Mouse (Mus musculus) kidney, embryonic 16.5 days (tissue): ENCODE data around the gene Hsf5. TPM values are rescaled to one million over a fixed set of nuclear protein-coding genes. Genes with fewer than 3 reads are reported as not detected.

Experiments used
- ATAC-seq: fragments of 200-750 bp; cut with Nextera tagmentation; 2 replicates; pipeline ENCODE4 v1.8.0; 2017; ENCODE audit warnings: moderate TSS enrichment; ENCODE audit not compliant: low FRiP score, low TSS enrichment
- H3K27ac ChIP-seq: fragments of 300-500 bp; sonication (generic); 2 replicates; pipeline ENCODE4 v1.5.1; 2014; ENCODE audit warnings: low read length
- H3K27me3 ChIP-seq: fragments of 300-500 bp; sonication (generic); 2 replicates; pipeline ENCODE4 v1.6.1; 2014; ENCODE audit warnings: low read length, control low read depth, mixed read lengths; ENCODE audit not compliant: insufficient read depth
- H3K36me3 ChIP-seq: fragments of 300-500 bp; sonication (generic); 2 replicates; pipeline ENCODE4 v1.6.1; 2014; ENCODE audit warnings: low read length, control low read depth, mixed read lengths; ENCODE audit not compliant: insufficient read depth
- H3K4me1 ChIP-seq: fragments of 300-500 bp; sonication (generic); 2 replicates; pipeline ENCODE4 v1.6.1; 2014; ENCODE audit warnings: low read length, control low read depth, mixed read lengths; ENCODE audit not compliant: insufficient read depth
- H3K4me2 ChIP-seq: fragments of 300-500 bp; sonication (generic); replicated peaks from 2 replicates; pipeline ENCODE4 v1.6.1; 2014; ENCODE audit warnings: low read depth, low read length
- H3K4me3 ChIP-seq: fragments of 300-500 bp; sonication (generic); 2 replicates; pipeline ENCODE4 v1.5.1; 2014; ENCODE audit warnings: mild to moderate bottlenecking, low read length
- H3K9ac ChIP-seq: fragments of 300-500 bp; sonication (generic); replicated peaks from 2 replicates; pipeline ENCODE4 v1.6.1; 2014; ENCODE audit warnings: low read length
- H3K9me3 ChIP-seq: fragments of 300-500 bp; sonication (generic); 2 replicates; pipeline ENCODE4 v1.6.1; 2016; ENCODE audit warnings: low read length, control low read depth
- WGBS: fragments of 180-500 bp; shearing (Covaris S2); extraction: QIAGEN DNeasy Blood & Tissue Kit; methylation state at CpG from one replicate; pipeline ENCODE4 v1.1.7; 2014; 5-methylcytosine and 5-hydroxymethylcytosine counted together
- polyA plus RNA-seq: library from polyadenylated mRNA; unstranded; fragments of >200 nt; fragmentation: Nextera tagmentation; extraction: Ambion mirVana; gene quantifications from 2 replicates; pipeline ENCODE4 v1.2.1, GENCODE M21; 2015

Hsf5 gene
- polyA plus RNA-seq, 1 experiment from 2014 or later = 0.17 TPM

- peaks cover 46% of the 10 kb centered on the region for H3K4me1 ChIP-seq
- no peak overlapping the region for H3K4me2 ChIP-seq
- H3K27me3 ChIP-seq = no peaks in the 10 kb centered on the region
- WGBS = 87% methylated on average over 8 of the region's 8 CpGs
- H3K4me3 ChIP-seq = no peak overlapping the region
- ATAC-seq = no peak
- no peak overlapping the region for H3K9ac ChIP-seq
- no peaks in the 10 kb centered on the region for H3K9me3 ChIP-seq
- no peak overlapping the region for H3K27ac ChIP-seq
- H3K36me3 ChIP-seq = no peaks in the 10 kb centered on the region
Observed at GRCm38 (mm10) chr11:87589605-87590004, 27.4 kb upstream of the Hsf5 start.

GRCm38 (mm10) chr11:87590841-87591525 is 26.0 kb upstream of the Hsf5 start:
- Histone ChIP-seq H3K27ac (peak overlapping the region; percentile 97), H3K9ac (peak overlapping the region; percentile 94), H3K4me1 (peaks cover 43% of the 10 kb centered on the region), H3K4me2 (peak overlapping the region; percentile 75), H3K4me3 (peak overlapping the region; percentile 86), H3K27me3 (no peaks in the 10 kb centered on the region), H3K36me3 (no peaks in the 10 kb centered on the region), H3K9me3 (no peaks in the 10 kb centered on the region)
- WGBS = 1% methylated on average over 25 of the region's 25 CpGs
- no peak for ATAC-seq

DNA sequence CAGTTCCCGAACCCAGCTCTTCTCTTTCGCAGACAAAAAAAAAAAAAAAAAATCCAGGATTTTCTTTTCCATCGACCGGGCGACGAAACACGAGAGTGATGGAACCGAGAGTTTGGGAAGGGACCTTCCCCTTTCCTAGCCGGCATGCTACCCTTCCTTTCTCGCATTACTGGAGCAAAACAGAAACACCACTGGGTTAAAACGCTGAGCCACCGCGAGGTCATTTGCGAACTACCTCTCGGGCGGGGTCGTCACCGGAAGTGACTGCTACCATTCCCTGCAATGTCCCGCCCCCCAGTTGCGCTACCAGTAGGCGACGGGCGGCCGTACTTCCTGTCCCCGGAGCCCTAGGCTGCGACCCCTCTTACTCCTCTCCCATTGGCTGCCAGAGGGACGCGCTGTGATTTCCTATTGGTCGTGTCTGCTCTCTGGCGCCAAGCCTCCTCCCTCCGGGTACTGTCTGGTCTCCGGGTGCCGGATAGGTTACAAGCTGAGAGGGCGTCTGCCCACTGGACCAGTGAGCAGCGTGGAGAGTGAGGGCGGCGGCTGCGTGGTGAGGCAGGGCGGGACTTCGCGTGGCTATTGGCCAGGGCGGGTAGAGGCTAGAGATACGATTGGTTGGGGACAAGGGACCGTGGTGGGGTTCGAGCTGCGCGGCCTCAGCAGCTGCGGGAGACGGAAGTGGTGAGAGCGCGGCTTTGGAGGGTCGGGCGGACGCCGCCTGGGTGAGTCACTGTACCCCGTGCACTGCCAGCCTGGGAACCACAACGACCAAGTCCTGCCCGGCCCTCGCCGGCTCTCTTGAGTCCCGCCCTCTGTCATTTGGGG is 25.2 kb upstream of the Hsf5 start, which contains the start of gene Mtmr4:
TSS of gene Mtmr4 (plus strand) at position 637 of the 828 bp plus-strand sequence.
- ATAC-seq = peak; percentile 98
- Histone ChIP-seq H3K27ac (peak within 1 kb of the TSS; percentile 97), H3K27me3 (no peaks in the 10 kb centered on the region), H3K9me3 (no peaks in the 10 kb centered on the region), H3K4me1 (peaks cover 50% of the 10 kb centered on the region), H3K4me2 (peak within 1 kb of the TSS; percentile 91), H3K36me3 (no peaks in the 10 kb centered on the region), H3K9ac (peak within 1 kb of the TSS; percentile 94), H3K4me3 (peak within 1 kb of the TSS; percentile 86)
- WGBS = under 1% methylated on average over 53 of the region's 61 CpGs

- Histone ChIP-seq H3K27ac (peak overlapping the region; percentile 96), H3K9me3 (no peaks in the 10 kb centered on the region), H3K27me3 (no peaks in the 10 kb centered on the region), H3K9ac (peak overlapping the region; percentile 92), H3K36me3 (peaks cover 3% of the 10 kb centered on the region; the same call in 1 of the 2 replicates), H3K4me2 (peak overlapping the region; percentile 91), H3K4me3 (peak overlapping the region; percentile 86), H3K4me1 (peaks cover 52% of the 10 kb centered on the region)
- peak; percentile 58 for ATAC-seq
- WGBS = 0% methylated on average over 15 of the region's 15 CpGs
Observed at GRCm38 (mm10) chr11:87592354-87592695, 24.6 kb upstream of the Hsf5 start.

DNA sequence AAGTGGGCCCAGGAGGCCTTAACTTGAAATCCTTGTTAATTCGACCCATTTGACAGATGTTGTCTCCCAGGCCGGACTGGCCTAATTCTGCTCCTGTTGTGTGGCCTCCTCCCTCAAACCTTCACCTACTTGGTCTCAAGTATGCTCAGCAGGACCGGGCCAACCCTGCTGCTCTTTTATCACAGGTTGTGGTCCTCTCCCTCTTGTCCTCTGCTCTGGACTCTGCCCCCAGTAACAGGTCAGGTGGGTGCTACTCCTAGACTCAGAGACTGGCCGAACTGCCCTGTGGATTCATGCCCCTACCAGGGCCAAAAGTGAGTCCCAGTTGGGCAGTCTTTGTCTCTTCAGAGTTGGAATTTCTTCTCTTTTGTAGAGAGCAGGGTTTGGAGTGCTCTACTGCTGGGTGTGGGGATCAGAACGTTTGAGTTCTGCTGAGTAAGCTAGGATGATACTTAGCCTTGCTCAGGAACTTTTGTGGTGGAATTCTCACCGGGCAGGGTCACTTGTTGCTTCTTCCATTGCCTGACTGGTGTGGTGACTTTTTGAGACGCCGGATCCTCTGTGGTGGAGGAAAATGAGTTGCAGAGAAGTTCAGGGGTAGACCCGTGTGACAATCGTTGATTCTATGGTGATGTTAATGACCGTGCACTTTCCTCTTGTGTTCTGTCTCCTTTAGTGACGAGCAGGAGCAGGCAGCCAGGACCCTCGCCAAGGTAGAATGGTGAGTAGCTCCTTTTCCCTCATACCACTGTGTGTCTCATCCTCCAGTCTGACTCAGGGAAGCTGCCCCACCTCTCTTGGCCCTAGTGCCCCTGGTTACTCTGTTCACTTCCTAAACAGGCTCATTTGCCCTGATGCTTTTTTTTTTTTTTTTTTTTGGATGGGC is 24.0 kb upstream of the Hsf5 start:
- Histone ChIP-seq H3K4me1 (peaks cover 52% of the 10 kb centered on the region), H3K36me3 (peaks cover 9% of the 10 kb centered on the region), H3K27ac (peak overlapping the region; percentile 96), H3K4me3 (peak overlapping the region; percentile 86), H3K9ac (peak overlapping the region; percentile 92), H3K4me2 (peak overlapping the region; percentile 91), H3K9me3 (no peaks in the 10 kb centered on the region), H3K27me3 (no peaks in the 10 kb centered on the region)
- WGBS = 30% methylated on average over 13 of the region's 13 CpGs
- ATAC-seq = no peak

GRCm38 (mm10) chr11:87595327-87595841 is 21.6 kb upstream of the Hsf5 start:
- ATAC-seq = peak; percentile 62
- Histone ChIP-seq H3K27ac (peak overlapping the region; percentile 71), H3K4me1 (peaks cover 41% of the 10 kb centered on the region), H3K27me3 (no peaks in the 10 kb centered on the region), H3K9ac (peak overlapping the region; percentile 82), H3K4me2 (peak overlapping the region; percentile 92), H3K4me3 (peak overlapping the region; percentile 73), H3K36me3 (peaks cover 33% of the 10 kb centered on the region), H3K9me3 (no peaks in the 10 kb centered on the region)
- 0% methylated on average over 32 of the region's 37 CpGs for WGBS

DNA sequence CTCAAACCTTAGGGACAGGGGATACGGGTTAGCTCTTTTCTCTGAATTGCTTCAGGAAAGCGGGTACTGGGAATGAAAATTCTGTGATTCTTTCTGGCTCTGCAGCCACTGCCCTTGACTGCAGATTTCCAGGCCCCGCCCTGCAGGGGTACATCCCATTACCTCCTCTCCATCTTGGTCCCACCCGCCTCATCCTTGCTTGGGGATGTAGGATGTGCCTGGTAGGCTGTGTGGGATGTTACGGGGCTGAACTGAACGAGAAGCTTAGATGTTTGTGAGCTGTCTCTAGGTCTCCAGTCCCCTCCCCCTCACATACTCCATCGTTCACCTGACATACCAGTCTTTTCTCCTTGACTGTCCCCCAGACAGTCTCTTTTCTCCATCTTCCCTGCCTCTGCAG is 21.0 kb upstream of the Hsf5 start:
- Histone ChIP-seq H3K4me1 (peaks cover 36% of the 10 kb centered on the region), H3K27me3 (no peaks in the 10 kb centered on the region), H3K4me3 (peak overlapping the region; percentile 73), H3K36me3 (peaks cover 39% of the 10 kb centered on the region), H3K9ac (peak overlapping the region; percentile 82), H3K9me3 (no peaks in the 10 kb centered on the region), H3K4me2 (peak overlapping the region; percentile 92), H3K27ac (peak overlapping the region; percentile 71)
- WGBS = 5% methylated on average over 7 of the region's 7 CpGs
- ATAC-seq = no peak

- peak overlapping the region; percentile 73 for H3K4me3 ChIP-seq
Observed at GRCm38 (mm10) chr11:87596492-87596891, 20.5 kb upstream of the Hsf5 start.

DNA sequence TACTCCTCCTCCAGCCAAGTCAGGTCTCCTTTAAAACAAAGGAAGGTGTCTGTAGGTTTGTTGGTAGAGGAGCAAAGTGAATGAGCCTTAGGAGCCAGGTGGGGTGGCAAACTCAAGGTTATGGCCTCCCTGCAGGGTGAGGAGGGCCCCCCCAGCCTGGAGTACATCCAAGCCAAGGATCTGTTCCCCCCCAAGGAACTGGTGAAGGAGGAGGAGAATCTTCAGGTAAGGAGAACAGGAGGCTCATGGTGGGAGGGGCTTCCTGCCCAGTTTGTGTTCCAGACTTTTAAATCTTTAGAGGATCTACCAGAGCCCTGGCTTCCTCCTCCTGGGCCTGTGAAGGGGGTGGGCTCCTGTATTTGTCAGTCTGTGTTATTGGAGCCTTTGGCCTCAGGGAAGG is 19.9 kb upstream of the Hsf5 start:
- no peak for ATAC-seq
- no peak overlapping the region for H3K4me2 ChIP-seq
- peaks cover 36% of the 10 kb centered on the region for H3K4me1 ChIP-seq
- no peaks in the 10 kb centered on the region for H3K9me3 ChIP-seq
- H3K27ac ChIP-seq = no peak overlapping the region
- peaks cover 48% of the 10 kb centered on the region for H3K36me3 ChIP-seq
- no peaks in the 10 kb centered on the region for H3K27me3 ChIP-seq
- no peak overlapping the region for H3K4me3 ChIP-seq
- H3K9ac ChIP-seq = no peak overlapping the region

More at GRCm38 (mm10) chr11:87596492-87596891, 20.5 kb upstream of the Hsf5 start:
- peak overlapping the region; percentile 92 for H3K4me2 ChIP-seq
- H3K36me3 ChIP-seq = peaks cover 42% of the 10 kb centered on the region
- 33% methylated on average over 2 of the region's 2 CpGs for WGBS
- H3K9ac ChIP-seq = peak overlapping the region; percentile 82
- no peaks in the 10 kb centered on the region for H3K27me3 ChIP-seq
- H3K9me3 ChIP-seq = no peaks in the 10 kb centered on the region
- H3K4me1 ChIP-seq = peaks cover 36% of the 10 kb centered on the region
- H3K27ac ChIP-seq = peak overlapping the region; percentile 15; the same call in 1 of the 2 replicates
- ATAC-seq = no peak
